Mouse (Mus musculus) E14TG2a.4 (cell line): Measurements from ENCODE around the gene Cnfn.

Source experiments
- H3K27me3 ChIP-seq: 2 replicates; pipeline ENCODE4 v1.6.1; 2014; ENCODE audit warnings: low read length, control low read depth; ENCODE audit not compliant: insufficient read depth
- H3K36me3 ChIP-seq: 2 replicates; pipeline ENCODE4 v1.6.1; 2014; ENCODE audit warnings: low read length, control low read depth; ENCODE audit not compliant: insufficient read depth
- H3K4me1 ChIP-seq: replicated peaks from 2 replicates; pipeline ENCODE4 v1.6.1; 2014; ENCODE audit warnings: low read depth, low read length, control low read depth
- H3K4me3 ChIP-seq: replicated peaks from 2 replicates; pipeline ENCODE4 v1.5.1; 2014; ENCODE audit warnings: mild to moderate bottlenecking, low read length
- H3K9me3 ChIP-seq: 2 replicates; pipeline ENCODE4 v1.6.1; 2014; ENCODE audit warnings: low read length, control low read depth
- CTCF ChIP-seq: conservative IDR thresholded peaks from 2 replicates; pipeline ENCODE4 v1.5.1; 2014; ENCODE audit warnings: low read length
- NANOG ChIP-seq: IDR thresholded peaks from 2 replicates; pipeline ENCODE4 v1.6.1; 2014; ENCODE audit warnings: borderline replicate concordance, low read length, mixed read lengths
- POU5F1 ChIP-seq: IDR thresholded peaks from 2 replicates; pipeline ENCODE4 v1.6.1; 2014; ENCODE audit warnings: low read length, borderline replicate concordance

Gene Cnfn

DNA sequence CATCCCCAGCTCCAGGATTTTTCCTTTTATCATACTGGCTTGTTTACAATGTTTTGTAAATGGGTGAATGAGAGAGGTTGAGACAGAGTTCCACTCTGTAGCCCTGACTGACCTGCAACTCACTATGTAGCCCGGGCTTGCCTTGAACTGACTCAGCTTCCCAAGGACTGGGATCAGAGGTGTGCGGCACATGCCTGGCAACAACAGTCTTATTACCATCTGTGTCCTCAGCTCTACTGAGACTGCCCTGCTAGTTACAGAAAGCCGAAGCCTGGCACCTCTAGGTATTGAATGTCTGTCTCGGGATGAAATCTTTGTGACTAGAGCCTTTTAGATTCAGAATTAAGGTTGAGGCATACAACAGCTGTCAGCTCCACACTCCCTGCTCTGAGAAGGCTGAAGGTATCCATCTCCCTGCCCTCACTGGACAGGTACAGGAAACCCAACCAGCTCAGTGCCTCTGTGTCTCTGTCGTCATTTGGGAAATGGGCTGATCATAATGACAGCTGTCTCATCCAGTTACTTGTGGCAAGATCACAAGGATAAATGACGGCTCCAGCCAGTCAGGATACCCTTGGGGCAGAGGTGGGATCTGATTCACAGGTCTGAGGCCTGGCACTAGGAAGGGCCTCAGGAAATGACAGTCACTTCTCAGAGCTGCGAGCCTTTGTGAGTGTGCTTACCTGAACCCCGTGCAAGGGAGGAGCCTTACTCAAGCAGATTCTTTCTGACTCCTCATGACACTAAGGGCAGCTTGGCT lies 24.1 kb upstream of the Cnfn start:
- TF ChIP-seq NANOG, result no peak
- no peak for TF ChIP-seq POU5F1
- no peak for TF ChIP-seq CTCF
- Histone ChIP-seq H3K4me1 (peaks cover 68% of the 10 kb centered on the region), H3K36me3 (peaks cover 30% of the 10 kb centered on the region), H3K4me3 (no peak overlapping the region), H3K27me3 (peaks cover 27% of the 10 kb centered on the region), H3K9me3 (no peaks in the 10 kb centered on the region)

- Histone ChIP-seq H3K4me3 (no peak overlapping the region), H3K27me3 (peaks cover 20% of the 10 kb centered on the region), H3K9me3 (no peaks in the 10 kb centered on the region), H3K4me1 (peaks cover 68% of the 10 kb centered on the region), H3K36me3 (peaks cover 30% of the 10 kb centered on the region)
- TF ChIP-seq CTCF (no peak), NANOG (no peak), POU5F1 (no peak)
Measured at GRCm38 (mm10) chr7:25392851-25393250, 23.3 kb upstream of the Cnfn start.

DNA sequence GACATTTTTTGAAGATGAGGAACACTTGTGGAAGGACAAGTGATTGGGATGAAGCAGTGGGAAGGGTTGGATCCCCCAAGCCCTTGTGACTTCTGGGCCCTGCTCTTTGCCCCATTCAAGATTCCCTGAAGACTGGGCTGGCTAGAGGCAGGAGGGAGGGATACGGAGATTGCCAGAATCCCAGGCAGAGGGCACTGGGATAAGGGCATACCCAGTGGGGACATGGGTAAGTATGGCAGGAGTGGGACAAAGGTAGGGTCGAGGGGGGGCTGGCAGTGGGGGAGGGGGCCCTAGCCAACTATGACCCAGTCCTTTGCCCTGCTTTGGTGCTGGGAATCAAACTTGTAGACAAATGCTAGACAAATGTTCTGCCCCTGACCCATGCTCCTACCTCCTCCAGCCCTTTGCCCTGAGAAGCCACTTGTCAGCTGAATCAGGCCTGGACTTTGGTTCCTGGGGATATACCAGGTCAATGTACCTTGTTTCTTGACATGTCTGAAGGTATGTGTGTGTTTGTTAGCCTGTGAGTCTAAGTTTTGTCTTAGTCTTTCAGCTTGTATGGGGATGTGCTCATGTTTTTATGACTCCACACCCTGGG lies 22.4 kb upstream of the Cnfn start:
- peaks cover 59% of the 10 kb centered on the region for H3K4me1 ChIP-seq
- peaks cover 37% of the 10 kb centered on the region for H3K36me3 ChIP-seq
- H3K9me3 ChIP-seq, result no peaks in the 10 kb centered on the region
- TF ChIP-seq NANOG (no peak), CTCF (no peak), POU5F1 (no peak)
- H3K27me3 ChIP-seq, result peaks cover 14% of the 10 kb centered on the region
- no peak overlapping the region for H3K4me3 ChIP-seq

DNA sequence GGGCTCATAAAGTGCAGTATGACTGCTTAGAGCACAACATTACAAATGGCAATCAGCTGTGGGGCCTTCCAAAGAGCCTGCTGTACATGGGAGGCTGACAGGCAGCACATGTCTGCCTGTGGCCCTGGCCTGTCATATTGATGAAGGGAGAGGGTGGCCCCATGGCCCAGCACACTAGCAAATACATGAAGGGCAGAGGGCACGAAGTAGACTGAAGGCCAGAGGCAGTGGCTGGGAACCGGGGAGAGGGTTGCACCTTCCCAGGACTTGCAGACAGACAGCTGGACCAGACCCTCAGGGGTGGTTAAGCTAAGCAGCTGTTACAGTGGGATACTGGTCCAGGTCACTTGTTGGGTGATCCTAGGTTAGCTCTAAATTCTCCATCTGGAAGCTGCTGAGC lies 21.5 kb upstream of the Cnfn start:
- Histone ChIP-seq H3K4me3 (no peak overlapping the region), H3K9me3 (no peaks in the 10 kb centered on the region), H3K27me3 (peaks cover 14% of the 10 kb centered on the region), H3K36me3 (peaks cover 47% of the 10 kb centered on the region), H3K4me1 (peaks cover 50% of the 10 kb centered on the region)
- TF ChIP-seq CTCF (no peak), NANOG (no peak), POU5F1 (no peak)

DNA sequence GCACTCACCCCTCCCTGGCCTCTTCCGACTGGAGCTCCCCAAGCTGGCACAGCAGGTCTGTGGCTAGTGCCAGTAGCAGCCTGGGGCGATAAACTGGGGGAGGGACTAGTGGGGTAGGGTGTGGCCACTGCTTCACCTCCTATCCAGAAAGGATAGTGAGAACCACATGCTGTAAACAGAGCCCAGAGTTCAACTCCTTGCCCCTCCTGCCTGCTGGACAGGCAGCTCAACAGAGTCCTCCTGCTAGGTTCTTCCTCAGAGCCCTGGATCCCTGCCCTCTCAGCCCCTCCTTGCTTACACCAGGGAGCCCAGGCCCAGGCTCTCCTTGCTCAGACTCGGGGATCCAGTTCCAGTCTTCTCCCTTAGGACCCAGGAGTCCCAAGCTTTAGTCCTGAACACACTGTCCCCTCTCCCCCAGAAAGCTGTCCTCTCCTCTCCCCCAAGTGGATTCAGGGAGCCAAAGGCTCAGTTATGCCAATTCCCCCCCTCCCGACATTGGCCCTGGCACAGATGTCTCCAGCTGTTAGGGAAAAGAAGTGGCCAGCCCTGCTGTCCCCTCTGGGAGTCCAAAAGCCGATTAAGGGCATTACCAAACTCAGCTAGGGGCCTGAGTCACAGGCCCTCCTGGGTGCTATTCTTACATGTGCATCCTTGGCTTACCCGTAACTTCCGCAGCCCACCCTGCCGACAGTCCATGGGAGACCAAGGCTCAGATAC lies 20.7 kb upstream of the Cnfn start:
- Histone ChIP-seq H3K36me3 (peaks cover 54% of the 10 kb centered on the region), H3K9me3 (no peaks in the 10 kb centered on the region), H3K27me3 (peaks cover 14% of the 10 kb centered on the region), H3K4me1 (peaks cover 50% of the 10 kb centered on the region), H3K4me3 (no peak overlapping the region)
- TF ChIP-seq NANOG, result no peak
- no peak for TF ChIP-seq CTCF
- TF ChIP-seq POU5F1, result no peak

DNA sequence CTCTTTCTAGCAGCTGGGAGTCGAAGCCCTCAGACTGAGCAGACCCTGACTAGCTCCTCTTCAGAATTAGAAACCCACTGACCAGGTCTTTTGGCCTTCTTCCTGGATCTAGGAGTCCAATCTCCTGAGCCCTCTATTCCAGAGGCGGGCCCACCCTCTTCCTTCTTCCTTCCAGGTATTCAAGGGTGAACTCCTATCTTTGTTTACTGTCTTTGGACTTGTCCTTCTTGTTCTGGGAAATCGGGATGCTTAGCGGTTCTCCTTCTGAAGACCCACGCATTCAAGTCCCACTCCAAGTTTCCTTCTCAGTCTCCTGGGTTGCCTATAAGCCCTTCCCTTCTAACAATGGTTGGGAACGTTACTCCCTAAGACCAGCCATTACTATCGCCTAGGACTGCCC lies 19.4 kb upstream of the Cnfn start:
- peaks cover 4% of the 10 kb centered on the region for H3K27me3 ChIP-seq
- no peak overlapping the region for H3K4me3 ChIP-seq
- TF ChIP-seq NANOG (no peak), POU5F1 (no peak), CTCF (no peak)
- peaks cover 66% of the 10 kb centered on the region for H3K36me3 ChIP-seq
- peaks cover 47% of the 10 kb centered on the region for H3K4me1 ChIP-seq
- no peaks in the 10 kb centered on the region for H3K9me3 ChIP-seq

GRCm38 (mm10) chr7:25387811-25388440 lies 18.4 kb upstream of the Cnfn start:
- H3K27me3 ChIP-seq, result no peaks in the 10 kb centered on the region; the same call in 1 of the 2 replicates
- H3K36me3 ChIP-seq, result peaks cover 69% of the 10 kb centered on the region
- TF ChIP-seq NANOG, result no peak
- TF ChIP-seq CTCF, result no peak
- no peak for TF ChIP-seq POU5F1
- H3K9me3 ChIP-seq, result no peaks in the 10 kb centered on the region
- H3K4me3 ChIP-seq, result no peak overlapping the region
- H3K4me1 ChIP-seq, result peaks cover 48% of the 10 kb centered on the region

DNA sequence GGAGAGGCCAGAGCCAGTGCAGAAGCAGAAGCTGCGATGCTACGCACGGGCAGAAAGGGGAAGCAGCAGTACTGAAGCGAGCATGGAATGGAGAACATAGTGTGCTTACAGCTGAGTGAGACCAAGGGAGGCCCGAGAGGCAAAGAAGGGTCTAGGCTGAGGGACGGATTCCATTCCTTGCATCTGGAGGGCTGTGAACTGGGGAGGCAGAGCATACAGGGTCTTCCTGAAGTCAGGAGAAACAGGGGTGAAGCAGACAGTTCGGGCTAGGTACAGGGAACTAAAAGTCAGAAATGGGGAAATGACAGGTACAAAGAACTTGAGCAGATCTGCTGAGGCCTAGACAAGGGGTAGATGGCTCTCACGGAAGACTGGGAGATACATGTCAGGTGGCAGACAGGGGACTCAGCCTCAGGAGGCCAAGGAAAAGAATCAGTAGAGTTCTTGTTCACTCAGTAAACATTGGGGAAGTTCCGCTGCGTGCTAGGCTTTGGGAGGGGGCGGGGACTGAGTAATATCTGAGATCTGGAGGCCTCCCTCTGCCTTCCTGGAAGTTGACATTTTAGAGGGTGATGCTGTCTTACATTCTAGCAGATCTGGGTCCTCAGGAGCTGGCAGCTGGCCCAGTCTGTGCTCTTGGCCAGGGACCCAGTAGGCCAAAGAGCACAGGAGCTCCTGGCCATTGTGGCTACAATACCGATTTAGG lies 16.5 kb upstream of the Cnfn start:
- Histone ChIP-seq H3K4me1 (peaks cover 63% of the 10 kb centered on the region), H3K4me3 (no peak overlapping the region), H3K27me3 (no peaks in the 10 kb centered on the region; the same call in none of the 2 replicates), H3K36me3 (peaks cover 80% of the 10 kb centered on the region), H3K9me3 (no peaks in the 10 kb centered on the region)
- TF ChIP-seq POU5F1 (no peak), NANOG (no peak), CTCF (no peak)
